Mouse (Mus musculus) forebrain, embryonic 15.5 days (tissue): ENCODE data around the gene Trpm3. TPM values are rescaled to one million over a fixed set of nuclear protein-coding genes. Genes with fewer than 3 reads are reported as not detected.
A peak's percentile ranks its signal among the peaks of the same experiment; 100 is the strongest.

ENCODE experiments used
- ATAC-seq: fragments of 200-750 bp; cut with Nextera tagmentation; replicated peaks from 2 replicates; pipeline ENCODE4 v1.8.0; 2017; ENCODE audit warnings: mild to moderate bottlenecking, moderate TSS enrichment, moderate library complexity
- H3K27ac ChIP-seq: fragments of 300-500 bp; sonication (generic); replicated peaks from 2 replicates; pipeline ENCODE4 v1.5.1; 2015; ENCODE audit warnings: mild to moderate bottlenecking, inconsistent platforms
- H3K27me3 ChIP-seq: fragments of 300-500 bp; sonication (generic); 2 replicates; pipeline ENCODE4 v1.6.1; 2015; ENCODE audit warnings: inconsistent platforms
- H3K36me3 ChIP-seq: fragments of 300-500 bp; sonication (generic); 2 replicates; pipeline ENCODE4 v1.6.1; 2015; ENCODE audit warnings: mild to moderate bottlenecking, inconsistent platforms
- H3K4me1 ChIP-seq: fragments of 300-500 bp; sonication (generic); 2 replicates; pipeline ENCODE4 v1.6.1; 2015; ENCODE audit warnings: inconsistent platforms
- H3K4me2 ChIP-seq: fragments of 300-500 bp; sonication (generic); replicated peaks from 2 replicates; pipeline ENCODE4 v1.6.1; 2015; ENCODE audit warnings: mild to moderate bottlenecking, inconsistent platforms
- H3K4me3 ChIP-seq: fragments of 300-500 bp; sonication (generic); 2 replicates; pipeline ENCODE4 v1.5.1; 2015; ENCODE audit warnings: mild to moderate bottlenecking, inconsistent platforms
- H3K9ac ChIP-seq: fragments of 300-500 bp; sonication (generic); replicated peaks from 2 replicates; pipeline ENCODE4 v1.6.1; 2015; ENCODE audit warnings: mild to moderate bottlenecking, inconsistent platforms
- H3K9me3 ChIP-seq: fragments of 300-500 bp; sonication (generic); 2 replicates; pipeline ENCODE4 v1.6.1; 2016; ENCODE audit warnings: inconsistent platforms
- WGBS: fragments of 180-500 bp; shearing (Covaris S2); methylation state at CpG from one replicate; pipeline ENCODE4 v1.1.7; 2015; ENCODE audit warnings: mixed read lengths; 5-methylcytosine and 5-hydroxymethylcytosine counted together
- polyA plus RNA-seq: library from polyadenylated mRNA; unstranded; fragments of >200 nt; fragmentation: Nextera tagmentation; extraction: Ambion mirVana; gene quantifications from 2 replicates; pipeline ENCODE4 v1.2.1, GENCODE M21; 2015

The Trpm3 gene
- polyA plus RNA-seq, 1 experiment from 2014 or later = 21.6 TPM

DNA sequence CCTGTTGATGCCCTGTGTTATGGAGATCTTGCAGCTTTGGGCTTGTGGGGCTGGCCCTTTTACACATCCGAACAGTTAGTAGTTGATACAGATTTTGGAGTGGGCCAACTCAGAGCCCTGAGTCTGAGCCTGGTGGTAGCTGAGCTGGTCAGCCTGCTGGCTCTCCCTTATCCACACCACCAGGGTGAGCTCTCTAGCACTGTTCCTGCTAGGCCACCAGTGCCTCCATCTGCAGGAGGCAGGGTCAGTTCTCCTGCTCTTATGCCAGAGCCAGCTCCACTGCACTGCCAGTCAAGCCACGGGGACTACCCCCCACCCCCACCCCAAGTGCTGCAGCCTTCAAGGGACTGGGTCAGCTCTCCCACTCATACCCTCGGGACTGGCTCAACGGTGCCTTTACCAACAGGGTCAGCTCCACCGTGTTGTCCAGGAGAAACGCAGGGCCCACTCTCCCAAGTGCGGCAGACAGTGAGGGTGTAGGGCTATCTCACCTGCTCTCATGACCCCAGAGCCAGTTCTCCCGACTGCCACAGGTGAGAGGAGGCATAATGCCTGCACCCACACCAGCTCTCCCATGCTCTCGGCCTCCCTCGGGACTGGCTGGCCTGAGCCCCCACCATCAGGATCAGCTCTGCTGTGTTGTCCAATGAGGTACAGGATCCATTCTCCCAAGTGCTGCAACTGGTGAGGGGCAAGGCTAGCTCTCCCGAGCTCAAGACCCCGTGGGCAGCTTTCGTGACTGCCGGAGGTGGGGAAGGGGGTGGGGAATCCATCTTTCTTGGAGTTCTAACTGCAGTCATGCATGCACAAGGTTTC lies 821.8 kb downstream of the Trpm3 start:
- ATAC-seq = peak; percentile 33; the same call in 1 of the 2 replicates
- Histone ChIP-seq H3K4me2 (no peak overlapping the region), H3K27ac (no peak overlapping the region)

DNA sequence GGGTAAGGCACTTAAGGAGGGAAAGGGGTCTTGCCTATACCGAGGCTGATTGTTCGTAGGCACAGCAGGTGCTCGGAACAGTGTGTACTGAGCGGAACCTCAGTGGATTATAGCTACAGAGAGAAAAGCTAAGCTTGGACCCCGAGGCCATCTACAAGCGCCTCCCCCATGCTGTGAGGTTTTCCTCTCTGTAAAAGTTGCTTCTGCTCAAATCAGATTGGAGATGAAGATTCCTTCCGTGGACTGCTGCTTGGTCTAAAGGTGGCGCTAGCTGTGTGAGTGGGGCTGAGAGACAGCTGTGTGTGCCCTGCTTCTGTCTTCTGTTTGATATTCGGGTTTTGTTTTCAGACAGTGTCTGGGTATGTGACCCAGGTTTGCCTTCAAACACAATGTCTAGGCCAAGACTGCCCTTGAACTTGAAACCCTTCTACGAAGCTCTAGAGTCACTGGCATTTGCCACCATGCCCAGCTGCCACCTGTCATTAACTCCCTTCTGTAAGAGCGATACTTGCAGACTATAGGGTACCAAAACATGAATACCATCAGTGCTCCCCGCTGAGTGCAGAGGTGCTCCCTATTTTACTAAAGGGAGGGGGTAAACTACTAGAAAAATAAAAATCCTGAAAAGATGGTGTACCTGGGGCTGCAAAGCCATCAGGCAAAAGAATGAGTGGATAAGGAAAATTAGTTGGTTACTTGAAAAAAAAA lies 823.3 kb downstream of the Trpm3 start:
- Histone ChIP-seq H3K9me3 (no peaks in the 10 kb centered on the region), H3K27ac (no peak overlapping the region), H3K27me3 (no peaks in the 10 kb centered on the region), H3K4me2 (no peak overlapping the region), H3K4me3 (no peak overlapping the region), H3K9ac (no peak overlapping the region), H3K4me1 (peaks cover 5% of the 10 kb centered on the region; the same call in 1 of the 2 replicates), H3K36me3 (no peaks in the 10 kb centered on the region)
- ATAC-seq = no peak
- 41% methylated on average over 12 of the region's 12 CpGs for WGBS

More for the DNA sequence above, 821.8 kb downstream of the Trpm3 start:
- no peaks in the 10 kb centered on the region for H3K36me3 ChIP-seq
- no peaks in the 10 kb centered on the region for H3K27me3 ChIP-seq
- no peak overlapping the region for H3K9ac ChIP-seq
- 69% methylated on average over 14 of the region's 14 CpGs for WGBS
- no peak overlapping the region for H3K4me3 ChIP-seq
- H3K9me3 ChIP-seq = no peaks in the 10 kb centered on the region
- H3K4me1 ChIP-seq = peaks cover 5% of the 10 kb centered on the region; the same call in 1 of the 2 replicates

DNA sequence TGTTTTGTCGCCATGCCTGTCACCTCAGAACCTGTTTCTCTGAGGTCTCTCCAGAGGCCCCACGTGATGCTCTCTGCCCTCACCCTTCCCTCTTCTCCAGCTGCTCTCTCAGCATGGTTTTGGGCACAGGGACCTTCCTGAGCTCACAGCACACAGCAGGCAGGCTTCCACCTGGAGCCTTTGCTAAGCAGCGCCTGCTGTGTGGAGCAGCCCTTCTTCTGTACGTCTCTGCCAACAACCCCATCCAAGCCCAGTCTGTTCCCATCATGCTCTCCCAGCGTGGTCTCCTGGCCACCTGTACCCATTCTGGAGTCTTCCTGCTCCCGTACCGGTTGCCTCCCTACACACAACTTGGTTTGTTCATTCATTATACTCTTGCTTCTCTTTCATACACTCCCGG lies 823.9 kb downstream of the Trpm3 start:
- Histone ChIP-seq H3K9me3 (no peaks in the 10 kb centered on the region), H3K9ac (no peak overlapping the region), H3K4me3 (no peak overlapping the region), H3K4me1 (peaks cover 5% of the 10 kb centered on the region; the same call in 1 of the 2 replicates), H3K27me3 (no peaks in the 10 kb centered on the region), H3K27ac (no peak overlapping the region), H3K36me3 (no peaks in the 10 kb centered on the region), H3K4me2 (no peak overlapping the region)
- ATAC-seq = 0 out of 2 replicates have a peak, but pooled peaks have one; percentile 21
- WGBS = 53% methylated on average over 8 of the region's 8 CpGs

DNA sequence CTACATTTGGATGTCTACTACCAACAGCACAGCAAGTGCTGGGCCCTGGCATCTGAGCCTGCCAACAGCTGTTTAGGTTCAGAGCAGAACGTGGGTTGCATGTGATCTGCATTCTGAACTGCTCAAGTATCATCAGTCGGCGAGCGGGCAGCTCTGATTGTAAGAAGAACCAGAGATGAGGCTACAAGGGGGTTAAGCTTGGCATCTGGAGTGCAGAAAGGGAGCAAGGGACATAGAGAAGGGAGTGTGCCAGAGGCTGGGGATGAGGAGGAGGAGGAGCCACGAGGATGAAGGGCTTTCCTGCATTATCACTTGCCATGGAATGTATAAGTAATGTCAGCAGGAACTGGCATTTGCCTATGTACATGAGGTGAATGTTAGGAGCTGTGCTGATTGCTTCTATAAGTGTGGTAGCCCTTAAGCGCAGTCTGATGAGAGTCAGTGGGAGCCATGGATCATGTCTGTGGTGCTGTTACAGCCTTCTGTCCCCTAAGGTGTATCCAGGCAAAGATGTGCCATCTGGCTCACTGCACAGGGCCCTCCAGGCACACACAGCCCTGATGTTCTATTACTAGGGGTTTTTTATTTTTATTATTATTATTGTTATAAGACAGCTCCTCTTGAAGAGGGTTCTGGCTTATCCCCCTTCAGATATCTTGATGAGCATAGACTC lies 825.0 kb downstream of the Trpm3 start:
- H3K27me3 ChIP-seq = no peaks in the 10 kb centered on the region
- no peaks in the 10 kb centered on the region for H3K4me1 ChIP-seq
- ATAC-seq = no peak; the same call in 1 of the 2 replicates
- WGBS = 72% methylated on average over 6 of the region's 6 CpGs
- no peaks in the 10 kb centered on the region for H3K9me3 ChIP-seq
- no peak overlapping the region for H3K4me2 ChIP-seq
- no peak overlapping the region for H3K4me3 ChIP-seq
- H3K9ac ChIP-seq = no peak overlapping the region
- no peaks in the 10 kb centered on the region for H3K36me3 ChIP-seq
- no peak overlapping the region for H3K27ac ChIP-seq

DNA sequence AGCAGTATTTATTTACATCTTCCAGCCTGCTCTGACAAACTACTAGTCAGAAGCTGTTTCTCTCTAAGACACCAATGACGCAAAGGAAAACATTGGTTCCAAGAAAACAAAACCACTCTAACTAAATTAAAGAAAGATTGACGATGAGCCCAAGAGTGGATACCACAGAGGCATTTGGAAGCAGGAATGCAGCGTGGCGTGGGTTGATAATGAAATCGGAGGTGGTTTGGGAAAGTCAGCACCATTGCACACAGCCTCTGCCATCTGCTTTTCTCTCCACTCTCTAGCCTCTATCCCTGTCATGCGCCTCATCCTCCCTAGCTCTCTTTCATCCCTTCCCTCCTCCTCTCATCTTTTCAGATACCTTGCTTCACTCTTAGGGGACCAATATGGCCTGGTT lies 826.6 kb downstream of the Trpm3 start:
- Histone ChIP-seq H3K4me3 (no peak overlapping the region), H3K9me3 (no peaks in the 10 kb centered on the region), H3K27me3 (no peaks in the 10 kb centered on the region), H3K27ac (no peak overlapping the region), H3K36me3 (no peaks in the 10 kb centered on the region), H3K4me1 (no peaks in the 10 kb centered on the region), H3K9ac (no peak overlapping the region), H3K4me2 (no peak overlapping the region)
- 80% methylated on average over 6 of the region's 6 CpGs for WGBS
- ATAC-seq = no peak

DNA sequence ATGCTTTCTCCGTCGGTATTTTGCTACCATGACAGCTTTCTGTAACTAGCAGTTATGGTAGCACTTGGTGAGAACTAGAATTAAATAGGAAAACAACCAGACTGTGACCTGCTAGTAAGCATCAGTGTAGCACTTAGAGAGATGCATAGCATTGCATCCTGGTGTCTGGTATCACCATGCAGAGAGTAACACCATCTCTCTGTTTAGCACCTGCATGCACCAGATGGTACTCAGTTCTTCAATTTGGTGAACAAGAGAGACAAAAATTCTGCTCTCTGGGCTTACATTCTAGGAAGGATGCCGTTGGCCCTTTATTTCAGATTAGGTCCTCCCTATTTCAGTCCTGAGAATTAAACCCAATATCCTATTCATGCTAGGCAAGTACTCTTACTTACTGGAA lies 834.4 kb downstream of the Trpm3 start:
- no peak for ATAC-seq
- 89% methylated on average over 3 of the region's 3 CpGs for WGBS

DNA sequence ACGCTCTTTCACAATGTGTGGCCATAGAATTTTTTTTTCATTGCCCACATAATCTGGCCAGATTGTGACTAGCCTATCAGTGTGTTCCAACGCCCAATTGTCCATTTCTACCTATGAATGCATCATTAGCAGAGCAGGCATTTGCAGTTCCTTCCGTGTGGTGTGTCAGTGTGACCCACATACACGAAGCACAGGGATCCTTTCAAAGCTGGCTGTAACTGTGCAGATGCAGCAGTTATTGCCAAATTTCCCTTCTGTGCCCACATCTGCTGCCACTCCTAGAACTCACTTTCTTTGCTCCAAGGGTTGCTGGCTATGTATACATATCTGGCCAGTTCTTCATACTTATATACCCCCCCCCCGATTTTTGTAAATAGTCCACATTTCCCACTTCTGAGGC lies 834.9 kb downstream of the Trpm3 start:
- no peaks in the 10 kb centered on the region for H3K27me3 ChIP-seq
- H3K9ac ChIP-seq = no peak overlapping the region
- no peak for ATAC-seq
- WGBS = 87% methylated on average over 5 of the region's 5 CpGs
- H3K4me1 ChIP-seq = no peaks in the 10 kb centered on the region
- no peak overlapping the region for H3K27ac ChIP-seq
- no peak overlapping the region for H3K4me3 ChIP-seq
- no peaks in the 10 kb centered on the region for H3K9me3 ChIP-seq
- no peak overlapping the region for H3K4me2 ChIP-seq
- H3K36me3 ChIP-seq = no peaks in the 10 kb centered on the region

More for the DNA sequence above, 834.4 kb downstream of the Trpm3 start:
- H3K36me3 ChIP-seq = no peaks in the 10 kb centered on the region
- no peak overlapping the region for H3K4me2 ChIP-seq
- H3K27me3 ChIP-seq = no peaks in the 10 kb centered on the region
- H3K27ac ChIP-seq = no peak overlapping the region
- H3K9ac ChIP-seq = no peak overlapping the region
- H3K9me3 ChIP-seq = no peaks in the 10 kb centered on the region
- no peak overlapping the region for H3K4me3 ChIP-seq
- no peaks in the 10 kb centered on the region for H3K4me1 ChIP-seq

DNA sequence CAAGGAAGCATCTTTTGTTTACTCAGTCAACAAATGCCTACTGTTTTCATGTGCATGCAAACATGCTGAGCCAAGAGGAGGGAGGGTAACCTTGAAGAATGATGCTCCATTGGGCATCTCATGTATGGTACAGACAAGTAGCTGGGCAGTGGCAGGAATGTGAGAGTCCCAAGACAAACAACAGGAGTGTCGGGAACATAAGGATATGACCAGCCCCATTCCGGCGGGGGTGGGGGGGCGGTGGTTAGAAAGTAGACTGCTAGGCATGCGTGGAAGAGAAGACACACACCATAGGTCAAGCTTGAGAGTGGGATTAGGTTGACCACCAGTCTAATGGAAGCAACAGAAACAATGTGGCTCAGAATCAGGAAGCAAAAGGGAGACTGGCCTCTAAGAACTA lies 837.0 kb downstream of the Trpm3 start:
- H3K4me2 ChIP-seq = no peak overlapping the region
- H3K36me3 ChIP-seq = no peaks in the 10 kb centered on the region
- ATAC-seq = no peak
- no peaks in the 10 kb centered on the region for H3K27me3 ChIP-seq
- no peak overlapping the region for H3K9ac ChIP-seq
- 96% methylated on average over 5 of the region's 5 CpGs for WGBS
- no peak overlapping the region for H3K27ac ChIP-seq
- H3K9me3 ChIP-seq = no peaks in the 10 kb centered on the region
- no peaks in the 10 kb centered on the region for H3K4me1 ChIP-seq
- H3K4me3 ChIP-seq = no peak overlapping the region

DNA sequence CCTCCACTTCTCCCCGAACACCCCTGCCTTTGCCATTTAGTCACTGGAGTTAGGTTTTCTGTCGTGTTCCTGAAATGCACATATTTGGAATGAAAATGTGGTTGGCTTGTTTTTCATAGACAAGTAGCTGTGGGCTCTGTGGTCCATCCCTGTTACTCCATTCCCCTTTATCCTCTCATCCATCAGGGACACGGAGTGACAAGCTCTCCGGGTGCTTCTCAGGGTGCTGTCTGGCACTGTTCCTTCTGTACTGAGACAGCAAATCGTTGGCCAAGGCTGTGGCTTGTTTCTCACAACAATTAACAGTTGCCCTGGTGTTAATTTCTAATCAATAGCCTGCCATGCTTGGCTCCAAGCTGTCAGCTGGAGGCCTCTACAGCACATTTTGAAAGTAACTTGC lies 838.7 kb downstream of the Trpm3 start:
- Histone ChIP-seq H3K9ac (no peak overlapping the region), H3K27ac (no peak overlapping the region), H3K9me3 (no peaks in the 10 kb centered on the region), H3K36me3 (no peaks in the 10 kb centered on the region), H3K27me3 (no peaks in the 10 kb centered on the region), H3K4me3 (no peak overlapping the region), H3K4me2 (no peak overlapping the region), H3K4me1 (no peaks in the 10 kb centered on the region)
- 41% methylated on average over 5 of the region's 5 CpGs for WGBS
- ATAC-seq = no peak

DNA sequence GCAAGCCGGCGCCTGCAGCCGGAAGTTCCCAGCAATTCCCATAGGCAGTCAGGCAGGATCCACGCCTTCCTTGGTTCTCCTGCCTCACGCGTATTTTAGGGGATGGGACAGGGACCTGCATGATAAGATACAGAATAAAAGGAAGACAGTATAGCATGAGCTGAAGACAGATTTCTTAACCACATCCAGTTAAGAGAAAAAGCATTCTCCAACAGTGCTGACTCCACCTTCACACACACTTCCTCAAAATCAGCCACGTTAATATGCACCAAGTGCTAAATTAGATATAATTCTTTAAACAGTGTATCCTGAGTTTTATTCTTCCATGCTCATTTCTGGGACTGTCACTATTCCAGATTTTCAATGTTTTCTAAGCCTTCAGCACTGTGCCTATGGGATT lies 839.9 kb downstream of the Trpm3 start:
- H3K27ac ChIP-seq = no peak overlapping the region
- H3K4me3 ChIP-seq = no peak overlapping the region
- no peak overlapping the region for H3K4me2 ChIP-seq
- WGBS = 94% methylated on average over 7 of the region's 7 CpGs
- H3K9ac ChIP-seq = no peak overlapping the region
- H3K36me3 ChIP-seq = no peaks in the 10 kb centered on the region
- H3K27me3 ChIP-seq = no peaks in the 10 kb centered on the region
- H3K4me1 ChIP-seq = no peaks in the 10 kb centered on the region
- ATAC-seq = no peak
- no peaks in the 10 kb centered on the region for H3K9me3 ChIP-seq

DNA sequence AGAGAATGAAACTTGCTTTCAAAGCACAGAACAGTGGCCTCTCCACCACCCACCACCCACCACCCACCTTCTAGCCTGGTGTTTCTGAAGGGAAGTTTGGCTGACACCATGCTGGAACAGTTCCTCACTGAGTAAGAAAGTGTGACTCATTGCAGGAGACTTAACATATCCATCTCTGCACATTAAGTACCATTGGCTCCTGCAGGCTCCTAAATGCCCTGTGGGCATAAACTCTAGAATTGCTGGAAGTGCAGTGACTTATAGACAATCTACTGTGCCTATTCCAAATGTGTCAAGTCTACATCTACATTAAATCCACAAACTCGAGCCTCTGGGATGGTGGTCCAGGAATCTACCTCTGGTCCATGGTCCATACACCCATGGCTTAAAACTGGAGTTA lies 840.3 kb downstream of the Trpm3 start:
- no peaks in the 10 kb centered on the region for H3K27me3 ChIP-seq
- no peak overlapping the region for H3K4me2 ChIP-seq
- H3K9ac ChIP-seq = no peak overlapping the region
- no peaks in the 10 kb centered on the region for H3K36me3 ChIP-seq
- H3K27ac ChIP-seq = no peak overlapping the region
- H3K4me1 ChIP-seq = no peaks in the 10 kb centered on the region
- H3K4me3 ChIP-seq = no peak overlapping the region
- 69% methylated on average over 1 of the region's 1 CpGs for WGBS
- ATAC-seq = no peak
- no peaks in the 10 kb centered on the region for H3K9me3 ChIP-seq

DNA sequence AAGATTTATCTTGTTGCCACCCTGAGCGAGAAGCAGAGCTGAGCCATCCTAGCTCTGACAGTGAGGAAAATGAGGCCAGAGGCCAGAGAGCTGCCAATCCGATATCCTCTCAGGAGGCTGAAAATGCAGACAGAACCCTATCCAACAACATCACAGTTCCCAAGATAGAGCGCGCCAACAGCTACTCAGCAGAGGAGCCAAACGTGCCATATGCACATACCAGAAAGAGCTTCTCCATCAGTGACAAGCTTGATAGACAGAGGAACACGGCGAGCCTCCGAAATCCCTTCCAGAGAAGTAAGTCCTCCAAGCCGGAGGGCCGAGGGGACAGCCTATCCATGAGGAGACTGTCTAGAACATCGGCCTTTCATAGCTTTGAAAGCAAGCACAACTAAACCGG lies 849.1 kb downstream of the Trpm3 start:
- no peaks in the 10 kb centered on the region for H3K27me3 ChIP-seq
- 0 out of 2 replicates have a peak, but pooled peaks have one; percentile 26 for ATAC-seq
- H3K9ac ChIP-seq = no peak overlapping the region
- no peak overlapping the region for H3K4me2 ChIP-seq
- WGBS = 90% methylated on average over 12 of the region's 12 CpGs
- no peak overlapping the region for H3K27ac ChIP-seq
- no peaks in the 10 kb centered on the region for H3K4me1 ChIP-seq
- no peak overlapping the region for H3K4me3 ChIP-seq
- no peaks in the 10 kb centered on the region for H3K36me3 ChIP-seq
- no peaks in the 10 kb centered on the region for H3K9me3 ChIP-seq
